Mouse (Mus musculus) cerebellum, adult 2 months (tissue): ENCODE data around the gene Psmb1.

Experiments used
- CTCF ChIP-seq: fragments of 200-500 bp; IDR thresholded peaks from 2 replicates; pipeline ENCODE4 v1.5.1; 2011; ENCODE audit warnings: low read depth, mild to moderate bottlenecking, control low read depth, low read length, moderate library complexity, borderline replicate concordance; ENCODE audit not compliant: insufficient read depth
- POLR2A ChIP-seq: fragments of 200-500 bp; IDR thresholded peaks from 2 replicates; pipeline ENCODE4 v1.6.1; 2011; ENCODE audit warnings: low read length, control low read depth, borderline replicate concordance; ENCODE audit not compliant: insufficient read depth

DNA sequence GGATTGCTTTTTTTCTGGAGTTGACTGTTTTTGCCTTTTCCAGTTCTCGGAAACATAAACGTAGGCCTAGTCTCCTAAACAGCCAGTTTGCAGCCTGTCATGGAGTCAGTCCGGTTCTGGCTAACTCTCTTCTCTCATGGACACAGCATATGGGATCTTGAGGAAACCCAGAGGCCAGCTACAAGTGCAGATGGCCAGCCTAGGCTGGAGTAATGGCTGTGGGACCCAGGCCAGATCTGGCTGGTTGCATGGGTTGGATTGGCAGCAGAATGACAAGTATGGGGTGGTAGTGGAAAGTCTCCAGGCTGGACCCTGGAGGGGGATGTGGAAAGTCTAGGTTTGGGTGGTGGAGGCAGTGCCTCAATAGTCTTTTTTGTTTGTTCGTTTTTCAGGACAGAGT is 40.8 kb upstream of the Psmb1 start:
- TF ChIP-seq CTCF: no peak
- TF ChIP-seq POLR2A: no peak
